Mouse (Mus musculus): Measurements from ENCODE around the gene Chsy1. TPM values are rescaled to one million over a fixed set of nuclear protein-coding genes. Genes with fewer than 3 reads are reported as not detected.

Gene Chsy1
- polyA plus RNA-seq, 1 experiment = 8.2 TPM

DNA sequence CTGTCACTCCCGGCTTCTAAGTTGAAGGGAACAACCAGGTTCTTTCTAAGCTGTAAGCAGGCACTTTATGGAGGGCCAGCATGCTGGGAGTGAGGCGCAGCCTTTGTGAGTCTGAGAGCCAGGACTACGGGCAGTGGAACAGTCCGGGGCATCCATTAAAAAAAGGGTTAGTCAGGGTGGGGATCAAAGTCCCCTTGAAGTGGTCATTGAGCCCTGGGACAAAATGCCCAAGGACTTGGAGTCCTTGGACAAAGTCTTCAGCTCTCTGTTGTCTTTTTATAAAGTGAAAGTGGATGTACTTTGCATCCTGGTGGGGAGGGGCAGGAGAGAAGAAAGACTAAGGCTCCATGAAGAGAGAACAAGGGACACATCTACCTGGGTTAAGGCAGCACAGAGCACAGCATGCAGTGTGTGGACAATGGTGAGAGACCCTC lies 110.5 kb downstream of the Chsy1 start:
- no peak for TF ChIP-seq CTCF (IDR thresholded peaks at IDR 0.05; ENCODE audit: extremely low read depth, insufficient read depth, low read length)
- TF ChIP-seq POLR2A (IDR thresholded peaks at IDR 0.05; ENCODE audit: extremely low read depth, insufficient read depth, low read length) = no peak
- Histone ChIP-seq H3K27ac (ENCODE audit: insufficient read depth, low read length) (no peak overlapping the region), H3K4me3 (ENCODE audit: insufficient read depth, low read length) (no peak overlapping the region), H3K4me1 (ENCODE audit: control insufficient read depth, insufficient read depth, low read length) (no peaks in the 10 kb centered on the region)

DNA sequence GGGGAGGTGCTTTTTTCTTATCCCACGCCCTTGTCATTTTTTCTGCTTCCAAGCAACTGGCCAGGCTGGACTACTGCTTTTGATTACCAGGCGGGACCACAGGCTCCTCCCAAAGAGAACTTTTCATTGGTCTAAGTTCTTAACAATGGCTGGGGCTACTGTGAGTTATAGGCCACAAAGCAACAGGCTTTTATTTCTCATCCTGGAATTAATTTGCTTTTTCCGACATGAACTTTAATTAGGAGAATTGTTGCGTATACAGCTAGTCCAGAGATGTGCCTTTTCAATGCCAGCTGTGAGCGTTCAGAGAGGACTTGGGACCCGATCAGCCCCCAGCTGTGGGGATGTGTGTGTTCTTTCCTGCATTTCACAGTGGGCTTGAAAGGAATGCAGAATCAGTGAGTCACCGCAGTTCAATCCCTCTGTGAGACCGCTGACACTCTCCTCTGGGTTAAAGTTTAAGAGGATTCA lies 113.3 kb downstream of the Chsy1 start:
- no peak overlapping the region for H3K27ac ChIP-seq (ENCODE audit: insufficient read depth, low read length)
- H3K4me1 ChIP-seq (ENCODE audit: control insufficient read depth, insufficient read depth, low read length) = no peaks in the 10 kb centered on the region
- no peak overlapping the region for H3K4me3 ChIP-seq (ENCODE audit: insufficient read depth, low read length)
- TF ChIP-seq POLR2A (IDR thresholded peaks at IDR 0.05; ENCODE audit: extremely low read depth, insufficient read depth, low read length) (no peak), CTCF (IDR thresholded peaks at IDR 0.05; ENCODE audit: extremely low read depth, insufficient read depth, low read length) (no peak)

Other genes with a start within 250 kb of the Chsy1 start
- gene Pcsk6, start 247.8 kb upstream of the Chsy1 start, polyA plus RNA-seq (2012; rRNA removed) = 14.0 and 14.9 TPM in 2 replicates
- gene Gm45213, start 65.9 kb upstream of the Chsy1 start, polyA plus RNA-seq (2012; rRNA removed) = not detected in 2 replicates
- 34.6 and 36.1 TPM in 2 replicates for gene Snrpa1, start 50.5 kb upstream of the Chsy1 start, polyA plus RNA-seq (2012; rRNA removed)
- 77.2 and 82.2 TPM in 2 replicates for gene Selenos, start 29.9 kb upstream of the Chsy1 start, polyA plus RNA-seq (2012; rRNA removed)